Mouse (Mus musculus): ENCODE results near the gene Rpl6.
"Not testable (repeated sequence)": the region's sequence is repeated elsewhere in the genome, so short reads cannot be mapped to it uniquely, and the experiment has no call there.

The Rpl6 gene

DNA sequence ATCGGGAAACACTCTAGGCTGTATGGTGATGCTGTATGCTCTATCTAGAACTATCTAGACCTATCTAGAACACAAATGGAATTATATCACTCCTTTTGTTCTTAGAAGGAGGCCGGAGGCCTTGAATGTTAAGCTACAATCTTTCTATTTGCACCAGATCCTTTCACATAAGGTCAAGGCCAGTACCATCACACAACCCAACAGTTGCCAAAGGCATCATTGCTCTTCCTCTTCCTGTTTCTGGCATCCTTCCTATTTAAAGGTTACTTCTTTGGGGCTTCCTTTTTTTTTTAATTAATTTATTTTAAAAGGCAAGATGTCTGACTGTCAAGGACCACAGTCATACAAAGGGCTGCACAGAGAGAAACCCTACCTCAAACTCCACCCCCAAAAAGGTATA is 6.9 kb upstream of the Rpl6 start:
- no peak for DNase-seq

- DNase-seq, result no peak
These were observed 5.9 kb upstream of the Rpl6 start for GRCm38 (mm10) chr5:121198376-121198775.

DNA sequence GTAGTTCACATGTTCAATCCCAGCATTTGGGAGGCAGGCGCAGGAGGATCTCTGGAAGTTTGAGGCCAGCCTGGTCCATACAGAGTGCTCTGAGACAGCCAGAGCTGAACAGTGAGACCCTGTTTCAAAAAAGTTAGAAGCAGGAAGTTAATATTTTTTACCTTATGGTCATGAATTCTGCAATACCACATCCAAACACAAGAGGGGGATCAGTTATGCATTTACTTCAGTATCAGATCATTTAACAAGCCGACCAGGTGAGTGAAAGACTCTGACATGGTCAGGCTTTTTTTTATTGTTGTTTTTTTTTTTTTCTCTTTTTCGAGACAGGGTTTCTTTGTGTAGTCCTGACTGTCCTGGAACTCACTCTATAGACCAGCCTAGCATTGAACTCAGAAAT is 2.5 kb upstream of the Rpl6 start:
- peak; percentile 44 to 78 for DNase-seq

DNA sequence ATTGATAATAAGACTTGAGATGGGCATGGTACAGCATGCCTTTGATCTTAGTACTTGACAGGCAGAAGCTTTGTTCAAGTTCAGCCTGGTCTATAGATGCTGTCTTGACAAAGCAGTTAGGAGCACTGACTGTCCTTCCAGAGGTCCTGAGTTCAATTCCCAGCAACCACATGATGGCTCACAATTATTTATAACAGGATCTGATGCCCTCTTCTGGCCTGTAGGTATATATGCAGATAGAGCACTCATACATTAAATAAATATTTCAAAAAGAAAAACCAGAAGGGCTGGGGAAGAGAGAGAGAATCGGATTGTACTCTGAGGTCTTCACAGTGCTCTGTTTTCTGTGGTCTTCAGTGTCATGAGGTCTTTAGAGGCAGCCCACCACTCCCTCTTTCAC is 1.8 kb upstream of the Rpl6 start:
- no peak for DNase-seq

DNA sequence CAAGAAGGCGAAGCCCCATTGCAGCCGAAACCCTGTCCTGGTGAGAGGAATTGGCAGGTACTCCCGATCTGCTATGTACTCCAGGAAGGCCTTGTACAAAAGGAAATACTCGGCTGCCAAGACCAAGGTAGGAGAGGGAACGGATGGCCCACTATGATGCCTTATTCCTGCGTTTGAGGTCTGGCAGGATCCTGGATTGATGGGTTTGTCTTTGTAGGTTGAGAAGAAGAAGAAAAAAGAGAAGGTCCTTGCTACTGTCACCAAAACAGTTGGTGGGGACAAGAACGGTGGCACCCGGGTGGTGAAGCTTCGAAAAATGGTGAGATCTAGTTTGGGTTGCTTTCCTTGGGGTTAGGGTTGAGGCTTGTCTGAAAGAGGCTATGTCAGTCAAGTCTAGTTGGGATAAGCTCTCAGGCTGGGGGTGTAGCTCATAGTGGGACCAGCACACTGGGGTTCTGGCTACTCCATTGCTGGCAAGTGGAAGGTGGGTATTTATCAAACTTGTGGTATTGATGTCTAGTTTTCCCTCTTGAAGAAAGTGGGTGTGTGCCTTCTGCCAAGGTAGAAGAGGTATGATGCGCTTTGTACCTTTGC is 1.4 kb downstream of the Rpl6 start:
- DNase-seq, result not testable (repeated sequence)

GRCm38 (mm10) chr5:121206540-121206939 is 2.3 kb downstream of the Rpl6 start:
- DNase-seq, result no peak

DNA sequence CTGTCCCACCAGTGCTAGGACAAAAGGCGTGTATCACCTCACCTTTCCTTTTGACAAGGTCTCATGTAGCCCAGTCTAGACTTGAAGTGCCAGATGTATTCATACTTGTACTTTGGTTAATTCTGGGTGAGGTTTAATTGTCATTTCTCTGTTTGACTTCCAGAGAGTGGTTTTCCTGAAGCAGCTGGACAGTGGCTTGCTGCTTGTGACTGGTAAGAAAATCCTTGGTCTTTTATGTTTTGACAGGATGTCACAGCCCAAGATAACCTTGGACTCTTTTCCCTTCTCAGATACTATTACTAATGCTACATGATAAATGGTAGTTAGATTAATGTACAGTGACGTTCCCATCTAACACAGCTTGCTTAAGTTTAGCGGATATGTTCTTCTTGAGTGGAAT is 2.7 kb downstream of the Rpl6 start:
- no peak for DNase-seq

- DNase-seq, result no peak
These were observed 5.7 kb downstream of the Rpl6 start for GRCm38 (mm10) chr5:121209755-121210600.

DNA sequence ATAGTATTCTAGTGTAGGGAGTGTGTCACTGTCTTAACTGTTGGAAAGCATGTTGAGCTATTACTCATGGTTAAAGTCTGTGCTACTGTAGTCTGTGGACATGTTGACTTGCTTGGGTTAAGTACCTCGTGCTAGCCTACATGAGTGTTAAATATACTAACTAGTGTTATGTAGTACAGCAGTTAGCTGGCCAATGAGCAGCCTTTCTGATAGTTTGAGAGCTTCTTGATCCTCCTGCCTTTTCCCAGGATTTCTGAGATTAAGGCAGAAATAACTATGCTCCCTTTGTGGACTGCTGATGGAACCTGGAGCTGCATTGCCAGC is 6.3 kb downstream of the Rpl6 start:
- no peak for DNase-seq

DNA sequence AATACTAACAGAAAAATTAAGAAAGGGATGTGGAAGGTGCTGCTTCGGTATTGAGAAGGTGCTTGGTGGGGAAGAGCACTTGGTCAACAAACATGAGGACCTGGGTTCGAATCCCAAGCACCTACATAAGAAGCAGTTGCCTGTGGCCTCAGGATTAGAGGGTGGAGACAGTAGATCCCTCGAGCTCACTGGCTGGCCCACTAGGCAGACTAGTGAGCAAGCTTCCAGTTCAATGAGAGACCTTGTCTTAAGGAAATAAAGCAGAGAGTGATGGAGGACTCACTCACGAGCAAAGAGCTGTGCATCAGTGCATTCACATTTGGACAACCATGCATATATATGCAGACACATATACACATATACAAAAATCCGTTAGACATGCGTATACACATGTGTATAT is 7.8 kb downstream of the Rpl6 start:
- DNase-seq, result no peak

DNA sequence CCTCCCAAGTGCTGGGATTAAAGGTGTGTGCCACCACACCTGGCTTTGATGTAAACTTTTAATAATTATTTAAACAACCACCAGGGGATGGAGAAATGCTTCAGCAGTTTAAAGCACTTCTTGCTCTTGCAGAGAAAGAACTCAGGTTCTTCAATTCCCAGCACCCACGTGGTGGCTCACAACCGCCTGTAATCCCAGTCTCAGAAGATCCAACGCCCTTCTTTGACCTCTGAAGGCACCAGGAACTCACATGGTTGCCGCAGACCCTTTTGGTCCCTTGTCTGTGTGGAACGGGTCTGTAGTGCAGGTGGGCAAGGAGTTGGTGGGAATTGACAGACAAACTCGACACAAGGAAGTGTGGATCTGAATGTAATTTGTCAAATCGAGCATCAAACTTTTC is 10.4 kb downstream of the Rpl6 start:
- DNase-seq, result no peak

DNA sequence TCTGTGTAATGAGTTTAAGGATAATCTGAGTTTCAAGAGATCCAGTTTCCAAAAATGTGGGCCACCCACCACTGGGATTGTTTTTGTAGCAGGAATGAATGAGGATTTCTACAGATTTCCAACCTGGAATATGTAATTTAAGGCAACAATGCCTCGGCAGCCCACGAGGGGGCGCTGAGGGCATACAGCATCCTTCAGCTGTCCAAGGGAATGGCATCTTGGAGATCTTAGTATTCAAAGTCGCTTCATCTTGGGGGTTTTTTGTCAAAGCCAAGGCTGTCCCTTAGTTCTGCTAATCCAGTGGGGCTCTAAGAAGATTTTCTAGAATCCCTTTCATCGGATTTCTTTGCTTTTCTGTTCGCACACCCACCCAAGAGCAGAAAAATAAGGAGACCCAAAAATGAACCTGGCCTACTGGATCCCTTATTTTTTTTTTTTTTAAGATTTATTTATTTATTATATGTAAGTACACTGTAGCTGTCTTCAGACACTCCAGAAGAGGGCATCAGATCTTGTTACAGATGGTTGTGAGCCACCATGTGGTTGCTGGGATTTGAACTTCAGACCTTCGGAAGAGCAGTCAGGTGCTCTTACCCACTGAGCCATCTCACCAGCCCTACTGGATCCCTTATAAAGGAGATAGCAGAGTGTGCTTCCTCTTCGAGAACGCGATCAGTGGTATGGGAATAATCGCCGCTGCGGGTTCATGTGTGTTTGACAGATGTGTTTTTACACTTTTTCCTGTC is 11.3 kb downstream of the Rpl6 start:
- DNase-seq, result peak; percentile 85 to 88

- DNase-seq, result peak; percentile 48
These were observed 11.8 kb downstream of the Rpl6 start for GRCm38 (mm10) chr5:121216126-121216446.

DNA sequence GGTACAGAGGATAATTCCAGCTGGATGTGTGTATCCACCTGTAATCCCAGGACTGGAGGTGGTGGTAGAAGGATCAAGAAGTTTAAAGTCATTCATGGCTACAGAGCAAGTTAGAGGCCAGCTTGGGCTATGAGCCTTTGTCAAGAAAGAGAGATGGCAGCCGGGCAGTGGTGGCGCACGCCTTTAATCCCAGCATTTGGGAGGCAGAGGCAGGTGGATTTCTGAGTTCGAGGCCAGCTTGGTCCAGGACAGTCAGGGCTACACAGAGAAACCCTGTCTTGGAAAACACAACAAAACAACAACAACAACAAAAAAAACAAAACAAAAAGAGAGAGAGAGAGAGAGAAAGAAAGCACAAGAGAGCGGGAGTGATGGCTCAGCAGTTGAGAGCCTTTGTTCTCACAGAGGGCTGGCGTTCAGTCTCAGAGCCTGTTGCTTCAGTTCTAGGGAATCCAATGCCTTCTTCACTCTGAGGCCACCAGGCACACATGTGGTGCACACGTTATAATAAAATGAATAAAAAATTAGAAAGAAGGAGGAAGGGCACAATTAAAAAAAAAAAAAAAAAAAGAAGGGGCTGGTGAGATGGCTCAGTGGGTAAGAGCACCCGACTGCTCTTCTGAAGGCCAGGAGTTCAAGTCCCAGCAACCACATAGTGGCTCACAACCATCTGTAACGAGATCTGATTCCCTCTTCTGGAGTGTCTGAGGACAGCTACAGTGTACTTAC is 12.5 kb downstream of the Rpl6 start:
- DNase-seq, result not testable (repeated sequence)

GRCm38 (mm10) chr5:121217313-121217634 is 13.0 kb downstream of the Rpl6 start:
- no peak for DNase-seq

DNA sequence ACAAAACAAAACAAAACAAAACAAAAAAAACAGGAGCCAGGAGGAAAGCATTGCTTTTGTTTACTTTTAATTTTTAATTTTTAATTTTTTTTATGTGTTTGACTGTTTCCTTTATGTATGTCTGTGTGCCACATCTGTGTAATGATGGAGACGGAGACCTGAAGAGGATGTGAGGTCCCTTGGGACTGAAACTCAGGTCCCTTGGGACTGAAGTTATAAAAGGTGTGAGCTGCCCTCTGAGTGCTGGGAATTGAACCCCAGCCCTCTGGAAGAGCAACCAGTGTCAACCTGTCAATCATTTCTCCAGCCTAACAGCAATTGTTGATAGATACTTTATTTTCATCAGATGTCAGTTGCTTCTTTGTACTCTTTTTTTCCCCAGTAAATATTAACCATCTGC is 14.9 kb downstream of the Rpl6 start:
- DNase-seq, result no peak

- peak; percentile 99 for DNase-seq
These were observed 15.9 kb downstream of the Rpl6 start, which contains the start of gene Hectd4 for GRCm38 (mm10) chr5:121219980-121220731. Gene Hectd4 (plus strand): TSS chr5:121220219.

DNA sequence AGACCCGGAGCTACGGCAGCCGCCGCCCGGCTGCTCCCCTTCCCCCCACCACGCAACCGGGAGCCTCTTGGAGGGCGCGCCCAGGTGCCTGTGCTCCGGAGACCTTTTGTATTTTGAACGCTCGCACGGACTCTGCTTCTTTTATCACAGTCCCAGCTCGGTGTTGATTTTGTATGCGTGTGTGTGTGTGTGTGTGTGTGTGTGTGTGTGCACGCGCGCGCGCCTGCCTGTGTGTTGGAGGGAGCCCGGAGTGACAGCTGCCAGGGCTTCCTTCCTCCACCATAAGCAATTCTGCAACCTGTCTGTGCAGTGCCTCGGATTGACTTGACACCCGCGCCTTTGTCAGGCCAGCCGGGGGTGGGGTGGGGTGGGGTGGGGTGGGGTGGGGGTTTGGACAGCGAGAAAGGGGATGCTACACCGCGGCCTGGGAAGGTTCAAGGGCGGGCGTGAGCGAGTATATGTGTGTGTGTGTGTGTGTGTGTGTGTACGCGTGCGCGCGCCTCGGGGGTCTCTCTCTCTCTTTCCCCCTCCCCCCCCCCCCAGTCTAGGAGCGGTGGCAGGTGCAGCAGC is 16.5 kb downstream of the Rpl6 start:
- DNase-seq, result peak; percentile 75 to 76

- peak; percentile 49 to 54 for DNase-seq
These were observed 17.1 kb downstream of the Rpl6 start for GRCm38 (mm10) chr5:121221328-121221850.

DNA sequence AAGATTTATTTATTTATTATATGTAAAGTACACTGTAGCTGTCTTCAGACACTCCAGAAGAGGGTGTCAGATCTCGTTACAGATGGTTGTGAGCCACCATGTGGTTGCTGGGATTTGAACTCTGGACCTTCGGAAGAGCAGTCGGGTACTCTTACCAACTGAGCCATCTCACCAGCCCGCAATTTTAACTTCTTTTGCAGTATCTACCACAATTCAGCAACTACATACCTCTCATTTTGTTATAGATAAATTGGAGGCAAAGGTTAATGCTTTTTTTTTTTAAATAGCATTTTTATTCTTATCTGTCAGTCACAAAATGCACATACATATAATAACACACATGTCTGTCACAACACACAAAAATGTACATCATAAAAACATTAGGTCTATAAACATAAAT is 19.7 kb downstream of the Rpl6 start:
- DNase-seq, result not testable (repeated sequence)

- no peak for DNase-seq
These were observed 20.6 kb downstream of the Rpl6 start for GRCm38 (mm10) chr5:121224856-121225255.

GRCm38 (mm10) chr5:121225854-121226253 is 21.6 kb downstream of the Rpl6 start:
- DNase-seq, result no peak
